Mouse (Mus musculus) splenic B cell, adult 2 months (primary cell): ENCODE results near the gene Gucy1b1.

Experiments
- DNase-seq: peaks from one replicate; pipeline ENCODE4 v3.0.0-alpha.2; 2011; ENCODE audit warnings: low read depth, low spot score
- H3K27me3 ChIP-seq: 2 replicates; pipeline ENCODE4 v1.6.1; 2012; ENCODE audit warnings: mild to moderate bottlenecking, low read length, moderate library complexity, mixed read lengths; ENCODE audit not compliant: control insufficient read depth, poor library complexity, insufficient read depth, severe bottlenecking
- H3K36me3 ChIP-seq: 2 replicates; pipeline ENCODE4 v1.6.1; 2012; ENCODE audit warnings: mild to moderate bottlenecking, low read length, moderate library complexity, mixed read lengths; ENCODE audit not compliant: control insufficient read depth, poor library complexity, insufficient read depth, severe bottlenecking

The Gucy1b1 gene

GRCm38 (mm10) chr3:82048681-82049080 is 25.8 kb downstream of the Gucy1b1 start:
- no peak for DNase-seq
- Histone ChIP-seq H3K36me3 (no peaks in the 10 kb centered on the region), H3K27me3 (no peaks in the 10 kb centered on the region)

- Histone ChIP-seq H3K36me3 (no peaks in the 10 kb centered on the region), H3K27me3 (no peaks in the 10 kb centered on the region)
- DNase-seq = no peak
Observed at GRCm38 (mm10) chr3:82048078-82048477, 26.4 kb downstream of the Gucy1b1 start.

- Histone ChIP-seq H3K27me3 (no peaks in the 10 kb centered on the region), H3K36me3 (no peaks in the 10 kb centered on the region)
- no peak for DNase-seq
Observed at GRCm38 (mm10) chr3:82047100-82047753, 27.3 kb downstream of the Gucy1b1 start.

- no peak for DNase-seq
- Histone ChIP-seq H3K36me3 (no peaks in the 10 kb centered on the region), H3K27me3 (no peaks in the 10 kb centered on the region)
Observed at GRCm38 (mm10) chr3:82046087-82046486, 28.4 kb downstream of the Gucy1b1 start.

DNA sequence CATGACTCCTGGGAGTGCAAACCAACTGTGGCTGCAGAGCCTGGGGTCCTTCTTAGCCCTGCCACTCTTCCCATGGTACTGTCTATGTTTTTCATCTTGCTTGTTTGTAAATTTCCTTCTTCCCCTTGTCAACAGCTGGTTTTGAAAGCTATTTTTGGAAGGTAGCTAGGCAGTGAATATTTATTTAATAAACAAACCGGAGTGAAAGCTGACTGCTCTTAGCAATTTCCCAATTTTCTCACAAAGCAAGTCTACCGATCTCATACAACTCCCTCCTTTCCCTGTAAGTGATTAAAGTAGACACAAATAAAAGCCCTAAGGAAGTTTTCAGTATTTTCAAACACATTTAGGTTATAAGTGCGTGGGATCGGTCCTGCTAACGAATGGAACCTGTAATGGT is 29.6 kb downstream of the Gucy1b1 start:
- Histone ChIP-seq H3K27me3 (no peaks in the 10 kb centered on the region), H3K36me3 (no peaks in the 10 kb centered on the region)
- no peak for DNase-seq

DNA sequence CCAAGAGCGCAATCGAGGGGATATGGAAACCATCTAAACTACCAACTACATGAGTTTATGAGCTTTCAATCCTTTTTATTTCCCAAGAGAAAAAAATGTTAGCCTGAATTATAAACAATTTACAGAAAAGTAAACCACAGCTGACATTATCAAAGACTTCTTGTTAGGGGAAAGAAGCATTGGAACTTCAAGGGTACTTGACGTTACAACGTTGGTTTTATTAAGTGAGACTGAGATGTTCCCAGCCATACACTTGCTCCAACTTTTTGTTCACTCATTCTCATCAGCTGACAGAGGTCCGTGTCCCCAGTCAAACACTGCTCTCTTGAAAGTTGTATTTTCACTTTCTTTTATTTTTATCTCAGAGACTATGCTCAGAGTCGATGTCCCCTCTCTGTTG is 30.8 kb downstream of the Gucy1b1 start:
- H3K36me3 ChIP-seq = no peaks in the 10 kb centered on the region
- no peaks in the 10 kb centered on the region for H3K27me3 ChIP-seq
- DNase-seq = no peak

DNA sequence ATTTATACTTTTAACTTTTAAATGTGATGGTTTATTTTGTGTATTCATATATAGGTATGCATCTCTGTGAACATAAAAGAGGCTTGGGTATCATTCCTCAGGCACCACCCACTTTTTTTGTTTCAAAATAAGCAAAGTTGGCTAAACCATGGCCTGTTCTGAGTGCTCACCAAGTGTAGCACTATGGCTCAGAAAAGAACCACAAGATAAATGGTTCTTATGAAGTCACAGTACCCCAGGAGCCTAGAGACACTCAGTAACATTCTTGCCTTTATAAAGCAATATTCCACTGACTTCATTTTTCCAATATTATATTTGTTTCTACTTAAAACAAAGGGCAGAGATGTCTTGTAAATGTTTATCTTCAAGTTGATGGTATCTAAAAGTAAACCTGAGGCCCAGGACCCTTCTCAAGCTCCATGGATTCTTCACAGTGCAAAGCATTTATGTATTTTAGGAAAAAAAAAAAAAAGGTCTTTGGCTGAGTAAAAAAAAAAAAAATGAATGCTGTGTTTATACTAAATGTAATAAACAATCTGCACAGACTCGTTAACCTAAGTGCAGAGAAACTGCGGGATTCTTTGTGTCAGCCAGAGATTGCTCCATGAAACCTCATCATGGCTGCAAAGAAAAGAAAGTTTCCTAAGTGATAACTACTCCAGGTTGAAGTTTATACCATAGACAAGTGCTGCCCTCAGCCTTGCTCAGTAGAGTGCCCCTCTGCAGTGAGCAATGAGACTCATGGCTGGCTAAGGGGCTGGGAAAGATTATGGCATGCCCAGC is 38.0 kb downstream of the Gucy1b1 start:
- H3K36me3 ChIP-seq = no peaks in the 10 kb centered on the region
- H3K27me3 ChIP-seq = no peaks in the 10 kb centered on the region
- DNase-seq = no peak

GRCm38 (mm10) chr3:82030008-82030748 is 44.3 kb downstream of the Gucy1b1 start:
- DNase-seq = peak; percentile 46
- Histone ChIP-seq H3K27me3 (no peaks in the 10 kb centered on the region), H3K36me3 (no peaks in the 10 kb centered on the region)

GRCm38 (mm10) chr3:82029229-82029628 is 45.3 kb downstream of the Gucy1b1 start:
- no peaks in the 10 kb centered on the region for H3K36me3 ChIP-seq
- peak; percentile 76 for DNase-seq

GRCm38 (mm10) chr3:82027286-82027685 is 47.2 kb downstream of the Gucy1b1 start:
- Histone ChIP-seq H3K27me3 (no peaks in the 10 kb centered on the region), H3K36me3 (no peaks in the 10 kb centered on the region)
- DNase-seq = no peak

More at GRCm38 (mm10) chr3:82029229-82029628, 45.3 kb downstream of the Gucy1b1 start:
- H3K27me3 ChIP-seq = no peaks in the 10 kb centered on the region

- Histone ChIP-seq H3K27me3 (no peaks in the 10 kb centered on the region), H3K36me3 (no peaks in the 10 kb centered on the region)
- no peak for DNase-seq
Observed at GRCm38 (mm10) chr3:82023065-82023464, 51.4 kb downstream of the Gucy1b1 start.

DNA sequence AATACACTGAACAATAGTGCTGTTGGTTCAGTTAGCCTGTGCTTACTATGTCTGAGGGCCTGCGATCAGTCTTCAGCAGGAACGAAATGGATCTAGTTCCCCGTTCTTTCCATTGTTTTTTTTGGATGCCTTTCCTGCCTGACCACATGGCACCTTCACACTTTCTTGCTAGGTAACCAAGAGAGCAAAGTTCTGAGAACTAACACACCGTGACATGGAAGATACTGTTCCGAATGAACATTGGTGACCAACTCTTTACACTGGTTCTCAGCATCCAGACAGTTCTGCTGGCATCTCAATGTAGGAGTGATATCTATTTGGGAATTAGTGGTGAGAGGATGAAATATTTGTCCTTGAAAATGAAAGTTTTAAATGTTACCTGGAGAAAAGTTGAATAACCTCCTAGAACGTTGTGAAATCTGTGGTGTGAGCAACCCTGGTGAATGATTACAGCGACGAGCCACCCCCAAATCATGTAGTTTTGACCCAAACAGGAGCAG is 52.0 kb downstream of the Gucy1b1 start:
- Histone ChIP-seq H3K36me3 (no peaks in the 10 kb centered on the region), H3K27me3 (no peaks in the 10 kb centered on the region)
- no peak for DNase-seq

- Histone ChIP-seq H3K27me3 (no peaks in the 10 kb centered on the region), H3K36me3 (no peaks in the 10 kb centered on the region)
- no peak for DNase-seq
Observed at GRCm38 (mm10) chr3:82014148-82014703, 60.3 kb downstream of the Gucy1b1 start.

DNA sequence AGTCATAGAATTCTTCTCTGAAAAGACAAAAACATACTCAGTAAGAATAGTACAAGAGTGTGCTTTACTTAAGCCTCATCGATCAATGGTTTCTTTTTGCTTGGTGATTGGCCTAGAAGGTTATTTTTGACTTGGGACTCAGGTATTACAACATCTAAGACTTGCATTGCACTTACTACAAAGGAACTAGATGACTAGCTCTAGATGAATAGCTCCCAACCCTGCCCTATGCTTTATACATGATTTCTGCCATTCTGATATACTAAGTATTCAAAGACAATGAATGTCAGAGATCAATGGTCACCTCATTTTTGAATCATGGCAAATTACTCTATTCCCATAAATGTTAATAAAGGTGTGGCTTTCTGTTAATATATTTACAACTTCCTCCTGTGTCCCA is 67.5 kb downstream of the Gucy1b1 start:
- H3K36me3 ChIP-seq = no peaks in the 10 kb centered on the region
- H3K27me3 ChIP-seq = no peaks in the 10 kb centered on the region
- DNase-seq = no peak
